ENCODE assay signal across 8 mouse cellular contexts in genomic region chr15:102785055-102785820, GRCm38 (mm10).
A peak's percentile ranks its signal among the peaks of the same experiment; 100 is the strongest.
DNase-seq lines count a peak whose midpoint lies in the region; ATAC-seq and TF ChIP-seq lines count a peak whose summit lies in the region.

No protein-coding gene starts in this region.

- peak; percentile 55 for DNase-seq in layer of hippocampus, adult 11-12 months (ENCODE audit: low spot score)
- no peak for DNase-seq in layer of hippocampus, adult 9-11 months
- peak; percentile 88 for DNase-seq in ES-E14 (ENCODE audit: low read depth, low spot score)
- peak; percentile 86 for DNase-seq in adrenal gland, postnatal 14 days
- peak; percentile 66 for DNase-seq in embryo, embryonic 9.5 days (ENCODE audit: extremely low spot score)
- DNase-seq in kidney, postnatal 25 days: peak; percentile 74 to 86
- DNase-seq in ovary, postnatal 36 days (ENCODE audit: low spot score): peak; percentile 51

- H3K4me3 ChIP-seq in ES-E14 (ENCODE audit: insufficient read depth in 1 of 2, low read depth in 1 of 2, low read length in 2 of 2, poor library complexity in 1 of 2, severe bottlenecking in 1 of 2): no peak overlapping the region

- no peaks in the 10 kb centered on the region for H3K9me3 ChIP-seq in ES-E14 (ENCODE audit: control insufficient read depth, insufficient read depth, low read depth, low read length)

- H3K4me1 ChIP-seq in ES-E14 (ENCODE audit: control insufficient read depth in 2 of 2, insufficient read depth in 2 of 2, low read length in 2 of 2, poor library complexity in 1 of 2): peaks cover 2 to 3% of the 10 kb centered on the region in 2 experiments; a peak in 2 of 4 replicates

- no peaks in the 10 kb centered on the region for H3K36me3 ChIP-seq in ES-E14 (ENCODE audit: control insufficient read depth, insufficient read depth, low read length, poor library complexity, severe bottlenecking)

- no peak for ATAC-seq in activated CD4-positive, CD25-positive, alpha-beta regulatory T cell, adult 4 months

- no peak overlapping the region for H3K27ac ChIP-seq in ES-E14 (ENCODE audit: insufficient read depth, low read depth, low read length, poor library complexity, severe bottlenecking)

- in situ Hi-C loops in ES-E14 (cut with MboI; ENCODE audit: low sequenced_read_pairs in 2 of 2, unreplicated experiment in 2 of 2): no loop called here

- no peak overlapping the region for H3K9ac ChIP-seq in ES-E14 (ENCODE audit: insufficient read depth, low read depth, low read length, poor library complexity, severe bottlenecking)

TF ChIP-seq in ES-E14, 5 proteins besides CTCF, POLR2A, EP300 and RAD21:
- TF ChIP-seq MAFK (IDR thresholded peaks at IDR 0.05; ENCODE audit: insufficient read depth, low read depth, low read length): no peak
- TF ChIP-seq ZC3H11A (IDR thresholded peaks at IDR 0.05; ENCODE audit: borderline replicate concordance, low read depth, low read length): peak; percentile 34; the same call in 1 of the 2 replicates
- no peak for TF ChIP-seq CHD2 (IDR thresholded peaks at IDR 0.05; ENCODE audit: low read depth, low read length)
- TF ChIP-seq HCFC1 (IDR thresholded peaks at IDR 0.05; ENCODE audit: borderline replicate concordance, insufficient read depth, low read length): no peak
- no peak for TF ChIP-seq ZNF384 (IDR thresholded peaks at IDR 0.05; ENCODE audit: low read depth, low read length)
